Mouse (Mus musculus): ENCODE measurements around the gene Kcns1. TPM values are rescaled to one million over a fixed set of nuclear protein-coding genes. Genes with fewer than 3 reads are reported as not detected.
"Not testable (repeated sequence)": the region's sequence is repeated elsewhere in the genome, so short reads cannot be mapped to it uniquely, and the experiment has no call there.

Gene Kcns1
- not detected in 2 replicates for polyA plus RNA-seq (2016; fragmentation: Nextera tagmentation; extraction: Ambion mirVana)

DNA sequence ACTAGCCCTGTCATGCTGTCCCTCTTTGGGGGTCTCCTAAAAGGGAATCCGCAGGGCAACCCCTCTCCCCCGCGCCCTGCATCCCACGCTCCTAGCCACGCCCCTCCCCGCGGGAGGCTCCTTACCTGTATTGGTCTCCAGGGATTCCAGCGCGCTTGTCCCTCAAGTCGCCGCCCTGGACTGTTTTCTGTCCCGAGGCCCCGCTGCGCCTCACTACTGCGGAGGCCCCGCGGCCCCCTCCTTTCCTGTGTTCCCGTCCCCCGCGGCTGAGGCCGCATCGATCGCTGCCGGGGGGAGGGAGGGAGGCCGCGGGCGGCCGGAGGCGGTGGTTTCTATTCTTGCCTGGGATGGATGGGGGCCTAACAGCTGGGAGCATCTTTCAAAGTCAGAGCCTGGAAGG is at the start of gene Kcns1:
Gene Kcns1 (minus strand): TSS at position 212 of the 400 bp plus-strand sequence.
- no peak for DNase-seq (ENCODE audit: low spot score)
- H3K9me3 ChIP-seq, result no peaks in the 10 kb centered on the region
- under 1% methylated on average over 24 of the region's 29 CpGs for WGBS
- H3K27me3 ChIP-seq (ENCODE audit: insufficient read depth, poor library complexity, severe bottlenecking), result peaks cover 92% of the 10 kb centered on the region
- 0 out of 2 replicates have a peak within 1 kb of the TSS, but pooled peaks have one; percentile 10 for H3K27ac ChIP-seq
- H3K36me3 ChIP-seq, result no peaks in the 10 kb centered on the region
- H3K4me3 ChIP-seq, result peak within 1 kb of the TSS; percentile 56
- peaks cover 36% of the 10 kb centered on the region for H3K4me1 ChIP-seq

DNA sequence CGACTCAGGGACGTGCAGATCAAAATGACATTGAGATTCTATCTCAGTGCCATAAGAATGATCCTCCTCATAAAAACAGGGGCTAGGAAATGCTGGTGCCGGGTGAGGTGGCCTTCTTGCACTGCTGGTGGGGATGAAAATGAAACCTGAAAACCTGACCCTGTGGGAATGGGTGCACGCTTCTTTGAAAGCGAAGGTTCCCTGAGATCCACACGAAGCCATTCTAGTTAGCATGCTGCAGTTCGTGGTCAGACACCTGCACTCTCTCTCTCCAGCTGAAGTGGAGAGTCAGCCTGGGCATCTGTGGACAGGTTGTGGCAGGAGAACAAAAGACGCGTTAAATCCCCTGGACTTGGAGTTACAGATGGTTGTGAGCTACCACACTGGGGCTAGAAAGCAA is 48.4 kb upstream of the Kcns1 start:
- Histone ChIP-seq H3K27me3 (ENCODE audit: insufficient read depth, poor library complexity, severe bottlenecking) (no peaks in the 10 kb centered on the region), H3K9me3 (no peaks in the 10 kb centered on the region), H3K4me1 (no peaks in the 10 kb centered on the region), H3K4me3 (no peak overlapping the region), H3K36me3 (no peaks in the 10 kb centered on the region), H3K27ac (no peak overlapping the region)
- DNase-seq (ENCODE audit: low spot score), result no peak
- 84% methylated on average over 9 of the region's 9 CpGs for WGBS

DNA sequence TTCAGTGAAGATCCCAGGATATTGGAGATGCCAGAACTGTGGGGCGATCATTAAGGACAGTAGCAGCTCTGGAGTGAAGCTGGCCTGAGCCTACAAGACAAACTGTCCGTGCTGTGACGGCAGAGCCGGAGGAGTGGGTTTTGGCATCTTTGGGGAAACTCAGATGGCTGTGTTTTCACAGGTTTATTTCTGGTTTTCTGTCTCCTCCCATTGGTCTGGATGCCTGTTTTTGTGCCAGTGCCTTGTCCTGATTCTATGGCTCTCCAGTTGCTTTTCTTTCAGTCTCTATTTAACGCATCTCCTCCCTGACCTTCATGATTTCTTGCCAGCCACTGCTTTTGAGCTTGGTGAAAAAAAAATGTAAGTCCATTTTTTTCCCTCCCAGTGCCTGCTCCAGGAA is 41.8 kb upstream of the Kcns1 start:
- H3K27ac ChIP-seq, result no peak overlapping the region
- 86% methylated on average over 5 of the region's 5 CpGs for WGBS
- no peaks in the 10 kb centered on the region for H3K9me3 ChIP-seq
- H3K4me3 ChIP-seq, result no peak overlapping the region
- no peaks in the 10 kb centered on the region for H3K36me3 ChIP-seq
- no peaks in the 10 kb centered on the region for H3K27me3 ChIP-seq (ENCODE audit: insufficient read depth, poor library complexity, severe bottlenecking)
- DNase-seq (ENCODE audit: low spot score), result no peak
- no peaks in the 10 kb centered on the region for H3K4me1 ChIP-seq

GRCm38 (mm10) chr2:164210892-164211291 is 40.0 kb upstream of the Kcns1 start:
- Histone ChIP-seq H3K36me3 (no peaks in the 10 kb centered on the region), H3K4me1 (no peaks in the 10 kb centered on the region), H3K9me3 (no peaks in the 10 kb centered on the region), H3K4me3 (no peak overlapping the region), H3K27me3 (ENCODE audit: insufficient read depth, poor library complexity, severe bottlenecking) (no peaks in the 10 kb centered on the region), H3K27ac (no peak overlapping the region)
- WGBS, result 82% methylated on average over 4 of the region's 4 CpGs
- DNase-seq (ENCODE audit: low spot score), result no peak

DNA sequence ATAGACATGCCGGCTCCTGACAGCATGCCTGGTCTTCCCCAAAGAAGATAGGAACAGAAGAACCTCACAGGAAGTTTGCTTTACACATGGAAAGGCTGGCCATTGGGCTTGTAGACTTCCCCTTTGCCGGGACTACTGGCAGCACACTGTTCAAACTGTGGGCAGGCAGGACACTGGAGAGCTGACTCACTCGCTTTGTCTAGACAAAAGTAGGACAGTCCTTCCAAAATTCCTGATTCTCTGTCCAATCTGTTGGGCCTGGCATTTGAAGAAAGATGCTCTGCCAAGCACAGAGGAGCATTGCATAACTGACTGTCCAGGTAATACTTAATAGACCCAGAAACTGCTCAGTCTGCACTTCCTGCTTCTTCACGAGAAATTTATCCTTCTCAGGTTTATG is 35.8 kb upstream of the Kcns1 start:
- Histone ChIP-seq H3K27me3 (ENCODE audit: insufficient read depth, poor library complexity, severe bottlenecking) (no peaks in the 10 kb centered on the region), H3K9me3 (no peaks in the 10 kb centered on the region), H3K27ac (no peak overlapping the region), H3K4me1 (no peaks in the 10 kb centered on the region), H3K36me3 (no peaks in the 10 kb centered on the region), H3K4me3 (no peak overlapping the region)
- no peak for DNase-seq (ENCODE audit: low spot score)
- 70% methylated on average over 4 of the region's 4 CpGs for WGBS

- not testable (repeated sequence) for H3K27ac ChIP-seq; H3K4me1 ChIP-seq; H3K4me3 ChIP-seq; DNase-seq (ENCODE audit: low spot score); H3K9me3 ChIP-seq; H3K36me3 ChIP-seq; H3K27me3 ChIP-seq (ENCODE audit: insufficient read depth, poor library complexity, severe bottlenecking)
- WGBS, result 88% methylated on average over 10 of the region's 10 CpGs
Measured at GRCm38 (mm10) chr2:164206011-164206410, 35.1 kb upstream of the Kcns1 start.

DNA sequence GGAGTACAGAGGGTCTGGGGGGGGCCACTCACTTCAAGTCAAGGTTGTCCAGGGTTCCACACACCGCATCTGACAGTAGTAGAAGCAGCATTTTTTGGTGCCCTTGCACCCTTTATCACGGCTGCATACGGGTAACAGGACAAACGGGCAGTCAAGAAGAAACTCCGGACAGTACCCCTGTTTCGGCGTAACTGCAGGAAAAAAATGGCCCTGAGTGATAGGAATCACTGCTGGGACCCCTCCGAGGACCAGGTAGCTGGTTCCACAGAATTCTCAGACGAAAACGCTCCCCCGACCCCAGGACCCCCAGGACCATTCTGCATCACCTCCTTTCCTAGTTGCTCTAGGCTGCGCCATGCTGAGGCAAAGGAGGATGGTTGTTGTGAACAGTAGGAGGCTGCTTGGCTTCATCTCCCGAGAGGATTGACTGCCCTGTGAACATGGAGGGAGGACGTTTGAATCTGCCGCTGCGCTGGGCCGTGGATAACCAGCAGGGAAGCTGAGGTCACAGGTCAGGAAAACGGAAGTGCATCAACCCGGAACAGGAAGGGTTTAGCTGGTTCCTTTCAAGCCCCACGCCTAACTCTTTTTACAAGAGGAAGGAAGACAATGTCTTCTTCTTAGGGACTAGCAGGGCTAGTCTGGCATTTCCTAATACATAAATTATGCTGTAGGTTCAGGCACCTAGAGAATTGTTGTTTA is 28.9 kb upstream of the Kcns1 start, which contains the start of gene Wfdc15a:
Gene Wfdc15a (minus strand): TSS at position 505 of the 702 bp plus-strand sequence.
- no peaks in the 10 kb centered on the region for H3K9me3 ChIP-seq
- DNase-seq (ENCODE audit: low spot score), result peak; percentile 62
- 81% methylated on average over 20 of the region's 20 CpGs for WGBS
- H3K27ac ChIP-seq, result no peak within 1 kb of the TSS
- H3K27me3 ChIP-seq (ENCODE audit: insufficient read depth, poor library complexity, severe bottlenecking), result no peaks in the 10 kb centered on the region
- H3K36me3 ChIP-seq, result no peaks in the 10 kb centered on the region
- H3K4me3 ChIP-seq, result no peak within 1 kb of the TSS
- no peaks in the 10 kb centered on the region for H3K4me1 ChIP-seq

DNA sequence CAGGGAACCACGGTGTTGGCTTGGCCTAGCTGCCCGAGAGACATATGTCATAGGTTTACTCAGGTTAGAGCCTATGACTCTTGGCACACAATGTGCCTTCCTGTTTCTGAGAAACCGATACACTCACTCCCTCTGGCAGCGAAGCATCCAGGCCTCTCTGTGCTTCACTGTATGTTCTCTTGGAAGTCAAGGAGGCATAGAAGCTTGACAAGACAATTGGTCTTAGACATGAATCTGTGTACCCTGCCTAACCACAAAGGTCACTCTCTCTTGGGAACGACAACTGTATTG is 25.7 kb upstream of the Kcns1 start:
- 85% methylated on average over 5 of the region's 5 CpGs for WGBS
- no peak overlapping the region for H3K27ac ChIP-seq
- peak; percentile 42 for DNase-seq (ENCODE audit: low spot score)

GRCm38 (mm10) chr2:164195971-164196699 is 25.2 kb upstream of the Kcns1 start:
- no peaks in the 10 kb centered on the region for H3K36me3 ChIP-seq
- no peaks in the 10 kb centered on the region for H3K4me1 ChIP-seq
- no peaks in the 10 kb centered on the region for H3K9me3 ChIP-seq
- 81% methylated on average over 5 of the region's 5 CpGs for WGBS
- no peak overlapping the region for H3K4me3 ChIP-seq
- H3K27me3 ChIP-seq (ENCODE audit: insufficient read depth, poor library complexity, severe bottlenecking), result no peaks in the 10 kb centered on the region
- no peak overlapping the region for H3K27ac ChIP-seq
- peak; percentile 62 for DNase-seq (ENCODE audit: low spot score)

More for the DNA sequence above, 25.7 kb upstream of the Kcns1 start:
- Histone ChIP-seq H3K4me3 (no peak overlapping the region), H3K27me3 (ENCODE audit: insufficient read depth, poor library complexity, severe bottlenecking) (no peaks in the 10 kb centered on the region), H3K4me1 (no peaks in the 10 kb centered on the region), H3K9me3 (no peaks in the 10 kb centered on the region), H3K36me3 (no peaks in the 10 kb centered on the region)

DNA sequence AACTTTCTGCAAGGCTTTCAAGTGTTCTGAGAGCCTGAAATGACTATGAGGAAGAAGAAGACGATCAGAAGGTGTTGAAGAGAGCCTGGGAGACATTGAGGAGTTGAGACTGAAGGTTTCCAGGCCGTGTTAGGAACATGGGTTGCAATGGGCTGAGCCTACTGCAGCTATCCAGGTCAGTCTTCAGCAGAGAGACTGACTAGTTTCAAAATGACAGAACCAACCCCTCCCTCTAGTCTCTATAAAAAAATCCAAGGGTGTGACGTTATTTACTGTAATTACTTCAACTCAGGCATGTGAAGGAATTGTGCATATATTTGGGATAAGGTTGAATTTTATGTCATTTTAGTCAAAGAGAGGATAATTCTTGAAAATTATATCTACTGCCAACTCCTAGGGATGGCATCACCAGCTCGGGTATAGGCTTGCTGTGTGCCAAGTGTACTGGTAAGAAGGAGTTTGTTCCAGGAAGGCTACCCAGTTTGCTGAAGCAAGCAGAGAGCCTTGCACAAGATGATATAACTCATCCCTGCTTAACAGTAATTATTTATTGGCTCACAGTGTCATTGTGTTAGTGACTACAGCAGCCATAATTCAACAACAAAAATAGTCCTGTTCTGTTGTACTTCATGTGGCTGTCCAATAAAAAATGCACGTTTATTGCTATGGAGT is 24.2 kb upstream of the Kcns1 start:
- H3K4me3 ChIP-seq, result no peak overlapping the region
- H3K36me3 ChIP-seq, result no peaks in the 10 kb centered on the region
- WGBS, result 73% methylated on average over 5 of the region's 5 CpGs
- no peaks in the 10 kb centered on the region for H3K27me3 ChIP-seq (ENCODE audit: insufficient read depth, poor library complexity, severe bottlenecking)
- no peak overlapping the region for H3K27ac ChIP-seq
- H3K4me1 ChIP-seq, result no peaks in the 10 kb centered on the region
- DNase-seq (ENCODE audit: low spot score), result peak; percentile 36
- no peaks in the 10 kb centered on the region for H3K9me3 ChIP-seq

GRCm38 (mm10) chr2:164192279-164192678 is 21.4 kb upstream of the Kcns1 start:
- no peak for DNase-seq (ENCODE audit: low spot score)

GRCm38 (mm10) chr2:164190576-164190975 is 19.7 kb upstream of the Kcns1 start, which contains the start of gene Wfdc12:
TSS of gene Wfdc12 (minus strand) at chr2:164190608.
- Histone ChIP-seq H3K4me3 (no peak within 1 kb of the TSS), H3K27me3 (ENCODE audit: insufficient read depth, poor library complexity, severe bottlenecking) (0 out of 2 replicates have a peak, but pooled peaks cover 4% of the 10 kb centered on the region), H3K27ac (no peak within 1 kb of the TSS), H3K9me3 (no peaks in the 10 kb centered on the region), H3K4me1 (no peaks in the 10 kb centered on the region), H3K36me3 (no peaks in the 10 kb centered on the region)
- WGBS, result 88% methylated on average over 6 of the region's 6 CpGs
- DNase-seq (ENCODE audit: low spot score), result peak; percentile 59

More at GRCm38 (mm10) chr2:164192279-164192678, 21.4 kb upstream of the Kcns1 start:
- H3K27me3 ChIP-seq (ENCODE audit: insufficient read depth, poor library complexity, severe bottlenecking), result 0 out of 2 replicates have a peak, but pooled peaks cover 4% of the 10 kb centered on the region
- no peak overlapping the region for H3K27ac ChIP-seq
- H3K36me3 ChIP-seq, result no peaks in the 10 kb centered on the region
- H3K4me3 ChIP-seq, result no peak overlapping the region
- no peaks in the 10 kb centered on the region for H3K9me3 ChIP-seq
- H3K4me1 ChIP-seq, result no peaks in the 10 kb centered on the region

DNA sequence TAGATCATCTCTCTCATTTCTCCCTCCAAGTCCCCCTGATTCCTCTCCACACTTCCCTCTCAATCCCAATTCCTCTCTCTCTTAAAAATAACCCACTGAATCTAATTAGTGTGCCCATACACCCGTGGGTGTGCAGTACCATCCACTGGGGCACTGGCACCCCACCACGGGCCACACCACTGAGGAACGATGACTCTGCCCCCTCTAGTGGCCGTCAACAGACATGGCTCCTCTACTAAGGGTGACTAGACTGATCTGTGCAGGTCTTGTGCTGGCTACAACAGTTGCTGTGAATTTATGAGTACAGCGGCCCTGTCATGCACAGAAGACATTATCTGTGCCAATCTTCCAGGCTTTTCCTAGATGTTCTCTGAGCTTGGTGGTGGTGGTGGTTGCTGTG is 17.8 kb upstream of the Kcns1 start:
- WGBS, result 28% methylated on average over 5 of the region's 5 CpGs
- H3K27ac ChIP-seq, result no peak overlapping the region
- no peaks in the 10 kb centered on the region for H3K4me1 ChIP-seq
- H3K36me3 ChIP-seq, result no peaks in the 10 kb centered on the region
- 0 out of 2 replicates have a peak, but pooled peaks cover 4% of the 10 kb centered on the region for H3K27me3 ChIP-seq (ENCODE audit: insufficient read depth, poor library complexity, severe bottlenecking)
- no peaks in the 10 kb centered on the region for H3K9me3 ChIP-seq
- peak; percentile 71 for DNase-seq (ENCODE audit: low spot score)
- H3K4me3 ChIP-seq, result no peak overlapping the region

Measured in heart, embryonic 10.5 days (tissue).